Mouse (Mus musculus): ENCODE results near the gene Ubl3. TPM values are rescaled to one million over a fixed set of nuclear protein-coding genes. Genes with fewer than 3 reads are reported as not detected.

The Ubl3 gene
- total and polyA plus RNA-seq, 3 experiments: 43.6 to 112 (median 92.7) TPM

DNA sequence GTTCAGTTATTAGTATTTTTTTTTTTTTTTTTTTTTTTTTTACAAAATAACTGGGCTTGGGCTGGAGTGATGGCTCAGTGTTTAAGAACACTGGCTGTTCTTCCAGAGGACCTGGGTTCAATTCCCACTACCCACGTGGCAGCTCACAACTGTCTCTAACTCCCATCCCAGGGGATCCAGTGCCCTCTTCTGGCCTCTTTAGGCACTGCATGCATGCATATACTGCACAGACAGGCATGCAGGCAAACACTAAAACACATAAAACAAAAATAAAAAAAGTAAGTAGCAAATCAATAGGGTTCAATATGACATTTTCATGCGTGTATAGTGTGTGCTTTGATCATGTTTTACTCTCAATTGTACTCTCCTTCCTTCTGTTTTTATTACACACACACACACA lies 26.6 kb upstream of the Ubl3 start:
- 0 out of 2 replicates have a peak, but pooled peaks cover 1% of the 10 kb centered on the region for H3K4me1 ChIP-seq (ENCODE audit: control insufficient read depth, insufficient read depth, low read length)
- H3K79me2 ChIP-seq (replicated peaks; ENCODE audit: control insufficient read depth, insufficient read depth, low read length): no peaks in the 10 kb centered on the region
- TF ChIP-seq CTCF (IDR thresholded peaks at IDR 0.05): peak; percentile 21
- no peak for TF ChIP-seq EP300 (IDR thresholded peaks at IDR 0.05; ENCODE audit: insufficient read depth, low read depth, low read length)
- DNase-seq: no peak
- H3K9ac ChIP-seq (ENCODE audit: low read depth, low read length): no peak overlapping the region
- intact Hi-C loops (cut with DNase I): no loop called here
- no peak overlapping the region for H3K4me3 ChIP-seq
- no peak overlapping the region for H3K27ac ChIP-seq
- no peaks in the 10 kb centered on the region for H3K27me3 ChIP-seq (ENCODE audit: control insufficient read depth, insufficient read depth, low read length)
- 87% methylated on average over 2 of the region's 2 CpGs for WGBS
- H3K36me3 ChIP-seq (ENCODE audit: control insufficient read depth, insufficient read depth, low read length): no peaks in the 10 kb centered on the region

DNA sequence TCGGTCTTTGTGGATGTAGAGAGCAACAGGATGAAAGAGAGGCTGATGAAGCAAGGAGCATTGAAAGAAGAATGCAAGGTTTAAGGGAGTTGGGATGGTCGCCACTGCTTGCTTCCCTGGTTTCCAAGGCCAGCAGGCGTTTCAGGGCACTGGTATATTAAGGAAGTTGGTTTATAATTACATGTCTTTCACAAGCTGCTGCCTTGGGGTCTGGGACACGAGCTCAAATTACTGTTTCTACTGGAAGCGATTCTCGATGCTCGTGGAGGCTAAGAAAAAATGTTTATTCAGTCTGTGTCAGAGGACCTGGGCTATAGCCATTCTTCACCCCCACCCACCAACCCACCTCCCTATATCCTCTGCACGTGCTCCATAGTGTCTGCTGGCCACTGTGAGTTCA lies 25.8 kb upstream of the Ubl3 start:
- Histone ChIP-seq H3K36me3 (ENCODE audit: control insufficient read depth, insufficient read depth, low read length) (no peaks in the 10 kb centered on the region), H3K27me3 (ENCODE audit: control insufficient read depth, insufficient read depth, low read length) (no peaks in the 10 kb centered on the region), H3K9ac (ENCODE audit: low read depth, low read length) (no peak overlapping the region), H3K27ac (no peak overlapping the region), H3K79me2 (replicated peaks; ENCODE audit: control insufficient read depth, insufficient read depth, low read length) (no peaks in the 10 kb centered on the region), H3K4me3 (no peak overlapping the region), H3K4me1 (ENCODE audit: control insufficient read depth, insufficient read depth, low read length) (0 out of 2 replicates have a peak, but pooled peaks cover 1% of the 10 kb centered on the region)
- no peak for DNase-seq
- WGBS: 82% methylated on average over 8 of the region's 8 CpGs
- no peak for TF ChIP-seq EP300 (IDR thresholded peaks at IDR 0.05; ENCODE audit: insufficient read depth, low read depth, low read length)
- no peak for TF ChIP-seq CTCF (IDR thresholded peaks at IDR 0.05)
- no peak for TF ChIP-seq POLR2A (IDR thresholded peaks at IDR 0.05; ENCODE audit: insufficient read depth, low read depth, low read length)
- intact Hi-C loops (cut with DNase I): no loop called here

DNA sequence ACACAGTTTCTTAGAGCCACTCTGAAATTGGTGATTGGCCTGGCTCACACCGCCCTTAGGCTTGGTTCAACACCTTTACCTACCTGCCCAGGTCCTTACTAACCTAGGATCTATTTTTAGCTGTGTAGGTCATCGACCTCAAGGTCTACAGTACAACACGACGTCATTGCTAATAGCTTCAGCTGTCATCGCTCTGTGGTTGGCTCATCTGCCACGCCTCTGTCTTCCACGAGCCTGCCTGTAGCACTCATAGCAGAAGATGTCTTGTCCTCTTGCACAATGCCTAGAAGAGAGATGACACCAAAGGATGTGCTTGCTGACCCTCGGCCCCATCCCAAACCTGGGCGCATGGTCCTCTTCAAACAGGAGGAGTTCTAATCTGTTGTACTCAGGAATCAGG lies 24.7 kb upstream of the Ubl3 start:
- Histone ChIP-seq H3K36me3 (ENCODE audit: control insufficient read depth, insufficient read depth, low read length) (no peaks in the 10 kb centered on the region), H3K27ac (no peak overlapping the region), H3K4me1 (ENCODE audit: control insufficient read depth, insufficient read depth, low read length) (0 out of 2 replicates have a peak, but pooled peaks cover 1% of the 10 kb centered on the region), H3K79me2 (replicated peaks; ENCODE audit: control insufficient read depth, insufficient read depth, low read length) (no peaks in the 10 kb centered on the region), H3K9ac (ENCODE audit: low read depth, low read length) (no peak overlapping the region), H3K27me3 (ENCODE audit: control insufficient read depth, insufficient read depth, low read length) (no peaks in the 10 kb centered on the region), H3K4me3 (no peak overlapping the region)
- no peak for TF ChIP-seq POLR2A (IDR thresholded peaks at IDR 0.05; ENCODE audit: insufficient read depth, low read depth, low read length)
- 75% methylated on average over 9 of the region's 9 CpGs for WGBS
- intact Hi-C loops (cut with DNase I): no loop called here
- DNase-seq: no peak

DNA sequence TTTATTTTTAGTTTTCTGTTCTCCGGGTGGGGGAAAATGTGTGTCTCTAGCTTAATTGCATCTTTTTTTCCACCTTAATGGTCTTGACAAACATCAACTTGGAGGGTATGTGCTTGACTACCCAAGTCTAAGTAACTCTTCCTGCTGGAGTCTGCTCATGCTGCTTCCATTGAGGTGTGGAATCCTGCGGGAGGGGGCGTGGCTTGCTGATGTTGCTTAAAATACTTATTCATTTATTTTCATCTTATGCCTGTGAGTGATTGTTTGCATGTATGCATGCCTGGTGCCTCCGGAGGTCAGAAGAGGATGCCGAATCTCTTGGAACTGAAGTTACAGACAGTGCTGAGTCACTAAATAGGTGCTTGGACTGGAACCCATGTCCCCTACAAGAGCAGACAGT lies 22.6 kb upstream of the Ubl3 start:
- WGBS: 35% methylated on average over 5 of the region's 5 CpGs
- intact Hi-C loops (cut with DNase I): no loop called here
- Histone ChIP-seq H3K79me2 (replicated peaks; ENCODE audit: control insufficient read depth, insufficient read depth, low read length) (no peaks in the 10 kb centered on the region), H3K27me3 (ENCODE audit: control insufficient read depth, insufficient read depth, low read length) (no peaks in the 10 kb centered on the region), H3K27ac (peak overlapping the region; percentile 20; the same call in 1 of the 2 replicates), H3K36me3 (ENCODE audit: control insufficient read depth, insufficient read depth, low read length) (no peaks in the 10 kb centered on the region), H3K4me3 (peak overlapping the region; percentile 7), H3K4me1 (ENCODE audit: control insufficient read depth, insufficient read depth, low read length) (0 out of 2 replicates have a peak, but pooled peaks cover 1% of the 10 kb centered on the region), H3K9ac (ENCODE audit: low read depth, low read length) (no peak overlapping the region)
- no peak for DNase-seq
- TF ChIP-seq CTCF (IDR thresholded peaks at IDR 0.05) (no peak), POLR2A (IDR thresholded peaks at IDR 0.05; ENCODE audit: insufficient read depth, low read depth, low read length) (no peak)

GRCm38 (mm10) chr5:148572676-148573075 lies 20.1 kb upstream of the Ubl3 start:
- DNase-seq: no peak
- H3K27me3 ChIP-seq (ENCODE audit: control insufficient read depth, insufficient read depth, low read length): no peaks in the 10 kb centered on the region
- WGBS: 57% methylated on average over 5 of the region's 5 CpGs
- no peaks in the 10 kb centered on the region for H3K36me3 ChIP-seq (ENCODE audit: control insufficient read depth, insufficient read depth, low read length)
- no peaks in the 10 kb centered on the region for H3K79me2 ChIP-seq (replicated peaks; ENCODE audit: control insufficient read depth, insufficient read depth, low read length)
- no peak overlapping the region for H3K9ac ChIP-seq (ENCODE audit: low read depth, low read length)
- TF ChIP-seq POLR2A (IDR thresholded peaks at IDR 0.05; ENCODE audit: insufficient read depth, low read depth, low read length): no peak
- no peak for TF ChIP-seq EP300 (IDR thresholded peaks at IDR 0.05; ENCODE audit: insufficient read depth, low read depth, low read length)
- no peak for TF ChIP-seq CTCF (IDR thresholded peaks at IDR 0.05)
- H3K4me3 ChIP-seq: no peak overlapping the region
- intact Hi-C loops (cut with DNase I): no loop called here
- H3K27ac ChIP-seq: no peak overlapping the region
- peaks cover 3% of the 10 kb centered on the region for H3K4me1 ChIP-seq (ENCODE audit: control insufficient read depth, insufficient read depth, low read length)

- Histone ChIP-seq H3K4me1 (ENCODE audit: control insufficient read depth, insufficient read depth, low read length) (peaks cover 3% of the 10 kb centered on the region), H3K27ac (no peak overlapping the region), H3K4me3 (no peak overlapping the region), H3K27me3 (ENCODE audit: control insufficient read depth, insufficient read depth, low read length) (no peaks in the 10 kb centered on the region), H3K36me3 (ENCODE audit: control insufficient read depth, insufficient read depth, low read length) (no peaks in the 10 kb centered on the region), H3K79me2 (replicated peaks; ENCODE audit: control insufficient read depth, insufficient read depth, low read length) (no peaks in the 10 kb centered on the region), H3K9ac (ENCODE audit: low read depth, low read length) (no peak overlapping the region)
- 83% methylated on average over 14 of the region's 14 CpGs for WGBS
- no peak for TF ChIP-seq POLR2A (IDR thresholded peaks at IDR 0.05; ENCODE audit: insufficient read depth, low read depth, low read length)
- TF ChIP-seq CTCF (IDR thresholded peaks at IDR 0.05): peak; percentile 30
- TF ChIP-seq EP300 (IDR thresholded peaks at IDR 0.05; ENCODE audit: insufficient read depth, low read depth, low read length): no peak
- peak in 1 of 2 experiments; percentile 21 for DNase-seq
- intact Hi-C loops (cut with DNase I): no loop called here
Measured at GRCm38 (mm10) chr5:148570571-148571304, 18.1 kb upstream of the Ubl3 start.

Measured in heart, adult 2 months (tissue).